Comparison of ENCODE assay signal across 14 mouse cellular contexts in genomic region chr14:61880514-61881259, GRCm38 (mm10).
DNase-seq lines count a peak whose midpoint lies in the region; ATAC-seq lines count a peak whose summit lies in the region.
"Had no signal": no experiment of that assay in that cellular context is flagged by ENCODE, and none has a peak within 500 bp of the region (broad histone marks: within the 10 kb centered on the region; RNA-seq: fewer than 3 reads in every experiment).

No protein-coding gene starts in this region.

- H3K9me3 ChIP-seq in heart, embryonic 12.5 days (replicated peaks), result no peaks in the 10 kb centered on the region
- no peaks in the 10 kb centered on the region for H3K9me3 ChIP-seq in midbrain, embryonic 11.5 days (ENCODE audit: control insufficient read depth, low read length)
- H3K9me3 ChIP-seq in midbrain, embryonic 16.5 days (replicated peaks; ENCODE audit: control insufficient read depth, low read length, poor library complexity, severe bottlenecking), result no peaks in the 10 kb centered on the region
- H3K9me3 ChIP-seq in embryonic facial prominence, embryonic 14.5 days (ENCODE audit: control insufficient read depth, low read length), result no peaks in the 10 kb centered on the region
- H3K9me3 ChIP-seq: midbrain, embryonic 15.5 days; stomach, embryonic 15.5 days had no signal

- no peak overlapping the region for H3K4me2 ChIP-seq in heart, embryonic 12.5 days
- H3K4me2 ChIP-seq in midbrain, embryonic 11.5 days, result no peak overlapping the region
- H3K4me2 ChIP-seq in midbrain, embryonic 16.5 days (ENCODE audit: low read length), result no peak overlapping the region
- H3K4me2 ChIP-seq in embryonic facial prominence, embryonic 14.5 days (ENCODE audit: low read depth, low read length), result no peak overlapping the region
- H3K4me2 ChIP-seq: midbrain, embryonic 15.5 days; stomach, embryonic 15.5 days had no signal

- no peak overlapping the region for H3K9ac ChIP-seq in heart, embryonic 12.5 days
- H3K9ac ChIP-seq in midbrain, embryonic 11.5 days (ENCODE audit: low read length), result no peak overlapping the region
- H3K9ac ChIP-seq in midbrain, embryonic 16.5 days (ENCODE audit: low read depth, low read length), result no peak overlapping the region
- H3K9ac ChIP-seq in embryonic facial prominence, embryonic 14.5 days (ENCODE audit: low read depth, low read length), result no peak overlapping the region
- H3K9ac ChIP-seq: midbrain, embryonic 15.5 days; stomach, embryonic 15.5 days had no signal

- no peak for ATAC-seq in heart, embryonic 12.5 days (ENCODE audit: insufficient number of reproducible peaks, low FRiP score)
- ATAC-seq in midbrain, embryonic 11.5 days (ENCODE audit: low FRiP score), result no peak
- no peak for ATAC-seq in midbrain, embryonic 16.5 days
- ATAC-seq in embryonic facial prominence, embryonic 14.5 days (ENCODE audit: low read depth), result peak; percentile 75
- ATAC-seq in megakaryocyte, adult 5-6 weeks (ENCODE audit: poor library complexity, severe bottlenecking), result no peak
- ATAC-seq: midbrain, embryonic 15.5 days had no signal

- 0 out of 2 replicates have a peak overlapping the region, but pooled peaks have one; percentile 14 for H3K27ac ChIP-seq in heart, embryonic 12.5 days (ENCODE audit: poor library complexity, severe bottlenecking)
- no peak overlapping the region for H3K27ac ChIP-seq in midbrain, embryonic 11.5 days (ENCODE audit: low read depth, low read length)
- no peak overlapping the region for H3K27ac ChIP-seq in midbrain, embryonic 16.5 days (ENCODE audit: low read length)
- no peak overlapping the region for H3K27ac ChIP-seq in embryonic facial prominence, embryonic 14.5 days (replicated peaks; ENCODE audit: low read depth, low read length)
- H3K27ac ChIP-seq: midbrain, embryonic 15.5 days; stomach, embryonic 15.5 days had no signal

- H3K36me3 ChIP-seq in heart, embryonic 12.5 days, result no peaks in the 10 kb centered on the region
- H3K36me3 ChIP-seq in midbrain, embryonic 11.5 days (ENCODE audit: control insufficient read depth, insufficient read depth, low read length), result no peaks in the 10 kb centered on the region
- no peaks in the 10 kb centered on the region for H3K36me3 ChIP-seq in midbrain, embryonic 16.5 days (ENCODE audit: control insufficient read depth, insufficient read depth, low read length)
- no peaks in the 10 kb centered on the region for H3K36me3 ChIP-seq in embryonic facial prominence, embryonic 14.5 days (ENCODE audit: control insufficient read depth, insufficient read depth, low read length)
- H3K36me3 ChIP-seq: midbrain, embryonic 15.5 days; stomach, embryonic 15.5 days had no signal

- no peaks in the 10 kb centered on the region; the same call in 1 of the 2 replicates for H3K27me3 ChIP-seq in heart, embryonic 12.5 days (replicated peaks)
- no peaks in the 10 kb centered on the region for H3K27me3 ChIP-seq in midbrain, embryonic 11.5 days (ENCODE audit: control insufficient read depth, insufficient read depth, low read length)
- H3K27me3 ChIP-seq in midbrain, embryonic 16.5 days (ENCODE audit: control insufficient read depth, insufficient read depth, low read depth, low read length), result no peaks in the 10 kb centered on the region
- no peaks in the 10 kb centered on the region for H3K27me3 ChIP-seq in embryonic facial prominence, embryonic 14.5 days (replicated peaks; ENCODE audit: control insufficient read depth, insufficient read depth, low read length)
- H3K27me3 ChIP-seq: midbrain, embryonic 15.5 days; stomach, embryonic 15.5 days had no signal

- H3K4me1 ChIP-seq in heart, embryonic 12.5 days (replicated peaks), result no peaks in the 10 kb centered on the region
- H3K4me1 ChIP-seq in midbrain, embryonic 11.5 days (ENCODE audit: control insufficient read depth, insufficient read depth, low read length), result no peaks in the 10 kb centered on the region
- H3K4me1 ChIP-seq in midbrain, embryonic 16.5 days (ENCODE audit: control insufficient read depth, insufficient read depth, low read length), result no peaks in the 10 kb centered on the region
- H3K4me1 ChIP-seq in embryonic facial prominence, embryonic 14.5 days (ENCODE audit: control insufficient read depth, insufficient read depth, low read length), result peaks cover 9% of the 10 kb centered on the region
- H3K4me1 ChIP-seq: midbrain, embryonic 15.5 days; stomach, embryonic 15.5 days had no signal

- intact Hi-C loops in heart, postnatal 14 days (cut with DNase I), result no loop called here
- intact Hi-C loops in left cerebral cortex, postnatal 4 days (cut with DNase I), result no loop called here

- DNase-seq in heart, postnatal 14 days, result no peak
- peak; percentile 45 for DNase-seq in midbrain, embryonic 11.5 days (ENCODE audit: low spot score, missing footprints)
- peak; percentile 62 for DNase-seq in embryonic facial prominence, embryonic 14.5 days (ENCODE audit: low spot score)
- DNase-seq in left cerebral cortex, postnatal 4 days, result no peak
- DNase-seq: cerebellum, postnatal 10 days; kidney, adult 2 months; layer of hippocampus, adult 9-11 months; lung, postnatal 14 days; right cerebral cortex, postnatal 14 days had no signal

- WGBS in heart, embryonic 12.5 days, result 54% methylated on average over 9 of the region's 9 CpGs
- 68% methylated on average over 9 of the region's 9 CpGs for WGBS in midbrain, embryonic 11.5 days
- 69% methylated on average over 8 of the region's 9 CpGs for WGBS in midbrain, embryonic 16.5 days
- 28% methylated on average over 9 of the region's 9 CpGs for WGBS in embryonic facial prominence, embryonic 14.5 days

- no peak overlapping the region for H3K4me3 ChIP-seq in heart, embryonic 12.5 days
- H3K4me3 ChIP-seq in midbrain, embryonic 11.5 days (ENCODE audit: low read depth, low read length), result no peak overlapping the region
- no peak overlapping the region for H3K4me3 ChIP-seq in midbrain, embryonic 16.5 days (ENCODE audit: low read depth, low read length)
- no peak overlapping the region for H3K4me3 ChIP-seq in embryonic facial prominence, embryonic 14.5 days (ENCODE audit: low read depth, low read length)
- H3K4me3 ChIP-seq: midbrain, embryonic 15.5 days; stomach, embryonic 15.5 days had no signal

Comparison
In these comparisons a context has a peak if more than half of its experiments do, and no peak if none do; other contexts are left out.
1. DNase-seq: peak in midbrain, embryonic 11.5 days (single experiment) and embryonic facial prominence, embryonic 14.5 days (single experiment); none in heart, postnatal 14 days (0 of 2) and left cerebral cortex, postnatal 4 days (single experiment).